Mouse (Mus musculus) limb, embryonic 10.5 days (tissue): Measurements from ENCODE around the gene Nhlrc1. TPM values are rescaled to one million over a fixed set of nuclear protein-coding genes. Genes with fewer than 3 reads are reported as not detected.

ENCODE experiments used
- DNase-seq: peaks from one replicate; pipeline ENCODE4 v3.0.0-alpha.2; 2017; ENCODE audit warnings: low spot score
- H3K27ac ChIP-seq: fragments of 300-500 bp; sonication (generic); 2 replicates; pipeline ENCODE4 v1.5.1; 2016; ENCODE audit warnings: mild to moderate bottlenecking
- H3K27me3 ChIP-seq: fragments of 300-500 bp; sonication (generic); 2 replicates; pipeline ENCODE4 v1.6.1; 2016; ENCODE audit warnings: low read depth, mild to moderate bottlenecking; ENCODE audit not compliant: poor library complexity, severe bottlenecking
- H3K36me3 ChIP-seq: fragments of 300-500 bp; sonication (generic); 2 replicates; pipeline ENCODE4 v1.6.1; 2016; ENCODE audit warnings: mild to moderate bottlenecking, moderate library complexity
- H3K4me1 ChIP-seq: fragments of 300-500 bp; sonication (generic); 2 replicates; pipeline ENCODE4 v1.6.1; 2016
- H3K4me3 ChIP-seq: fragments of 300-500 bp; sonication (generic); 2 replicates; pipeline ENCODE4 v1.5.1; 2016; ENCODE audit warnings: mild to moderate bottlenecking, moderate library complexity
- H3K9me3 ChIP-seq: fragments of 300-500 bp; sonication (generic); replicated peaks from 2 replicates; pipeline ENCODE4 v1.6.1; 2016; ENCODE audit warnings: mild to moderate bottlenecking
- WGBS: fragments of 180-500 bp; shearing (Covaris S2); methylation state at CpG from one replicate; pipeline ENCODE4 v1.1.7; 2016; 5-methylcytosine and 5-hydroxymethylcytosine counted together
- polyA plus RNA-seq: library from polyadenylated mRNA; unstranded; fragments of >200 nt; fragmentation: Nextera tagmentation; extraction: Ambion mirVana; gene quantifications from 2 replicates; pipeline ENCODE4 v1.2.1, GENCODE M21; 2016

The Nhlrc1 gene
- polyA plus RNA-seq, 1 experiment from 2014 or later, result 2.3 TPM

GRCm38 (mm10) chr13:47042024-47042633, 27.5 kb upstream of the Nhlrc1 start:
- DNase-seq, result no peak
- Histone ChIP-seq H3K36me3 (no peaks in the 10 kb centered on the region), H3K27me3 (peaks cover 11% of the 10 kb centered on the region; the same call in 1 of the 2 replicates), H3K9me3 (no peaks in the 10 kb centered on the region), H3K27ac (0 out of 2 replicates have a peak overlapping the region, but pooled peaks have one; percentile 19), H3K4me1 (peaks cover 13% of the 10 kb centered on the region), H3K4me3 (peak overlapping the region; percentile 88)
- WGBS, result 60% methylated on average over 8 of the region's 8 CpGs

- DNase-seq, result no peak
- H3K27ac ChIP-seq, result no peak overlapping the region
- peaks cover 8% of the 10 kb centered on the region; the same call in 1 of the 2 replicates for H3K27me3 ChIP-seq
- WGBS, result 94% methylated on average over 5 of the region's 5 CpGs
- peaks cover 13% of the 10 kb centered on the region for H3K4me1 ChIP-seq
- no peaks in the 10 kb centered on the region for H3K36me3 ChIP-seq
- H3K9me3 ChIP-seq, result no peaks in the 10 kb centered on the region
- H3K4me3 ChIP-seq, result no peak overlapping the region
Observed at GRCm38 (mm10) chr13:47040061-47040460, 25.4 kb upstream of the Nhlrc1 start.

GRCm38 (mm10) chr13:47037946-47038345, 23.3 kb upstream of the Nhlrc1 start:
- H3K4me1 ChIP-seq, result peaks cover 4% of the 10 kb centered on the region; the same call in 1 of the 2 replicates
- DNase-seq, result no peak
- no peaks in the 10 kb centered on the region for H3K36me3 ChIP-seq
- 93% methylated on average over 6 of the region's 6 CpGs for WGBS
- no peak overlapping the region for H3K27ac ChIP-seq
- H3K9me3 ChIP-seq, result no peaks in the 10 kb centered on the region
- no peak overlapping the region for H3K4me3 ChIP-seq
- no peaks in the 10 kb centered on the region for H3K27me3 ChIP-seq

GRCm38 (mm10) chr13:47033602-47034001, 19.0 kb upstream of the Nhlrc1 start:
- no peak overlapping the region for H3K4me3 ChIP-seq
- WGBS, result 88% methylated on average over 4 of the region's 4 CpGs
- no peaks in the 10 kb centered on the region for H3K27me3 ChIP-seq
- no peaks in the 10 kb centered on the region for H3K9me3 ChIP-seq
- H3K4me1 ChIP-seq, result no peaks in the 10 kb centered on the region
- H3K36me3 ChIP-seq, result 0 out of 2 replicates have a peak, but pooled peaks cover 2% of the 10 kb centered on the region
- DNase-seq, result no peak
- no peak overlapping the region for H3K27ac ChIP-seq

- Histone ChIP-seq H3K27ac (no peak overlapping the region), H3K36me3 (0 out of 2 replicates have a peak, but pooled peaks cover 2% of the 10 kb centered on the region), H3K27me3 (no peaks in the 10 kb centered on the region), H3K4me3 (no peak overlapping the region), H3K4me1 (no peaks in the 10 kb centered on the region), H3K9me3 (no peaks in the 10 kb centered on the region)
- 92% methylated on average over 17 of the region's 17 CpGs for WGBS
- no peak for DNase-seq
Observed at GRCm38 (mm10) chr13:47030376-47031107, 15.9 kb upstream of the Nhlrc1 start.

- Histone ChIP-seq H3K27me3 (peaks cover 4% of the 10 kb centered on the region; the same call in 1 of the 2 replicates), H3K4me1 (no peaks in the 10 kb centered on the region), H3K9me3 (no peaks in the 10 kb centered on the region), H3K36me3 (no peaks in the 10 kb centered on the region), H3K4me3 (no peak overlapping the region), H3K27ac (no peak overlapping the region)
- 80% methylated on average over 7 of the region's 7 CpGs for WGBS
- DNase-seq, result no peak
Observed at GRCm38 (mm10) chr13:47020798-47021197, 6.1 kb upstream of the Nhlrc1 start.

GRCm38 (mm10) chr13:47019774-47020173, 5.1 kb upstream of the Nhlrc1 start:
- WGBS, result 91% methylated on average over 7 of the region's 7 CpGs
- DNase-seq, result no peak
- Histone ChIP-seq H3K4me3 (no peak overlapping the region), H3K27ac (no peak overlapping the region), H3K27me3 (peaks cover 14% of the 10 kb centered on the region), H3K9me3 (no peaks in the 10 kb centered on the region), H3K36me3 (no peaks in the 10 kb centered on the region), H3K4me1 (peaks cover 2% of the 10 kb centered on the region)

- WGBS, result 62% methylated on average over 5 of the region's 5 CpGs
- peak; percentile 44 for DNase-seq
- Histone ChIP-seq H3K4me1 (peaks cover 12% of the 10 kb centered on the region), H3K4me3 (no peak overlapping the region), H3K9me3 (no peaks in the 10 kb centered on the region; the same call in 1 of the 2 replicates), H3K36me3 (no peaks in the 10 kb centered on the region), H3K27ac (no peak overlapping the region), H3K27me3 (peaks cover 39% of the 10 kb centered on the region)
Observed at GRCm38 (mm10) chr13:47017259-47017658, 2.6 kb upstream of the Nhlrc1 start.

GRCm38 (mm10) chr13:47015195-47015501, 498 bp upstream of the Nhlrc1 start:
- DNase-seq, result no peak
- Histone ChIP-seq H3K36me3 (no peaks in the 10 kb centered on the region), H3K4me3 (peak overlapping the region; percentile 69; the same call in 1 of the 2 replicates), H3K9me3 (peaks cover 5% of the 10 kb centered on the region), H3K27me3 (peaks cover 42% of the 10 kb centered on the region), H3K27ac (no peak overlapping the region), H3K4me1 (peaks cover 12% of the 10 kb centered on the region)
- WGBS, result 74% methylated on average over 5 of the region's 5 CpGs

- peak; percentile 33 for DNase-seq
- 60% methylated on average over 10 of the region's 10 CpGs for WGBS
- Histone ChIP-seq H3K4me1 (peaks cover 12% of the 10 kb centered on the region), H3K27me3 (peaks cover 42% of the 10 kb centered on the region), H3K9me3 (peaks cover 6% of the 10 kb centered on the region), H3K27ac (no peak overlapping the region), H3K36me3 (no peaks in the 10 kb centered on the region), H3K4me3 (peak overlapping the region; percentile 69)
Observed at GRCm38 (mm10) chr13:47013740-47014139, 910 bp downstream of the Nhlrc1 start.

- Histone ChIP-seq H3K27ac (no peak overlapping the region), H3K36me3 (no peaks in the 10 kb centered on the region), H3K9me3 (no peaks in the 10 kb centered on the region; the same call in 1 of the 2 replicates), H3K4me3 (no peak overlapping the region), H3K4me1 (no peaks in the 10 kb centered on the region), H3K27me3 (no peaks in the 10 kb centered on the region)
- DNase-seq, result no peak
- 87% methylated on average over 4 of the region's 4 CpGs for WGBS
Observed at GRCm38 (mm10) chr13:47001590-47001989, 13.1 kb downstream of the Nhlrc1 start.

GRCm38 (mm10) chr13:46999498-46999897, 15.2 kb downstream of the Nhlrc1 start:
- H3K4me1 ChIP-seq, result no peaks in the 10 kb centered on the region
- WGBS, result 64% methylated on average over 5 of the region's 5 CpGs
- no peaks in the 10 kb centered on the region for H3K27me3 ChIP-seq
- no peaks in the 10 kb centered on the region for H3K36me3 ChIP-seq
- H3K4me3 ChIP-seq, result no peak overlapping the region
- H3K27ac ChIP-seq, result no peak overlapping the region
- no peaks in the 10 kb centered on the region; the same call in 1 of the 2 replicates for H3K9me3 ChIP-seq
- DNase-seq, result no peak

GRCm38 (mm10) chr13:46997355-46997754, 17.3 kb downstream of the Nhlrc1 start:
- 81% methylated on average over 4 of the region's 4 CpGs for WGBS
- no peaks in the 10 kb centered on the region for H3K36me3 ChIP-seq
- no peaks in the 10 kb centered on the region for H3K27me3 ChIP-seq
- H3K27ac ChIP-seq, result no peak overlapping the region
- no peaks in the 10 kb centered on the region for H3K9me3 ChIP-seq
- H3K4me1 ChIP-seq, result no peaks in the 10 kb centered on the region
- DNase-seq, result no peak
- no peak overlapping the region for H3K4me3 ChIP-seq
